Mouse (Mus musculus) hindlimb bud, embryonic 11.5 days (tissue): ENCODE results near the gene Dus2.
"Not testable (repeated sequence)": the region's sequence is repeated elsewhere in the genome, so short reads cannot be mapped to it uniquely, and the experiment has no call there.

ENCODE experiments used
- DNase-seq: peaks from one replicate; pipeline ENCODE4 v3.0.0-alpha.2; 2012; ENCODE audit warnings: low read depth, low spot score; ENCODE audit errors: extremely low spot score

Gene Dus2

GRCm38 (mm10) chr8:105988546-105988945, 2.6 kb upstream of the Dus2 start:
- no peak for DNase-seq

GRCm38 (mm10) chr8:105991546-105991945, 409 bp downstream of the Dus2 start:
- no peak for DNase-seq

GRCm38 (mm10) chr8:105992499-105992898, 1.4 kb downstream of the Dus2 start:
- DNase-seq: no peak

GRCm38 (mm10) chr8:105993226-105993625, 2.1 kb downstream of the Dus2 start:
- no peak for DNase-seq

- DNase-seq: no peak
Measured at GRCm38 (mm10) chr8:105996359-105996758, 5.2 kb downstream of the Dus2 start.

- no peak for DNase-seq
Measured at GRCm38 (mm10) chr8:105998971-105999370, 7.8 kb downstream of the Dus2 start.

GRCm38 (mm10) chr8:106001908-106002307, 10.8 kb downstream of the Dus2 start:
- DNase-seq: no peak

GRCm38 (mm10) chr8:106004538-106005207, 13.5 kb downstream of the Dus2 start:
- no peak for DNase-seq

- DNase-seq: no peak
Measured at GRCm38 (mm10) chr8:106005875-106006274, 14.7 kb downstream of the Dus2 start, which contains the start of gene Dpep2nb. TSS of gene Dpep2nb (minus strand) at chr8:106005975.

- DNase-seq: no peak
Measured at GRCm38 (mm10) chr8:106006413-106006812, 15.3 kb downstream of the Dus2 start.

- DNase-seq: no peak
Measured at GRCm38 (mm10) chr8:106007135-106007534, 16.0 kb downstream of the Dus2 start.

- not testable (repeated sequence) for DNase-seq
Measured at GRCm38 (mm10) chr8:106007891-106008290, 16.8 kb downstream of the Dus2 start.

GRCm38 (mm10) chr8:106010748-106011642, 19.9 kb downstream of the Dus2 start:
- peak; percentile 83 for DNase-seq

- no peak for DNase-seq
Measured at GRCm38 (mm10) chr8:106011643-106011986, 20.5 kb downstream of the Dus2 start, which contains the start of gene Ddx28. TSS of gene Ddx28 (minus strand) at chr8:106011882.

GRCm38 (mm10) chr8:106012203-106012602, 21.1 kb downstream of the Dus2 start:
- DNase-seq: not testable (repeated sequence)

- DNase-seq: no peak
Measured at GRCm38 (mm10) chr8:106016284-106016683, 25.1 kb downstream of the Dus2 start.

- no peak for DNase-seq
Measured at GRCm38 (mm10) chr8:106017130-106017529, 26.0 kb downstream of the Dus2 start.

GRCm38 (mm10) chr8:106018039-106018438, 26.9 kb downstream of the Dus2 start:
- no peak for DNase-seq

GRCm38 (mm10) chr8:106022483-106022882, 31.3 kb downstream of the Dus2 start:
- DNase-seq: peak; percentile 57

- DNase-seq: no peak
Measured at GRCm38 (mm10) chr8:106038721-106039120, 47.6 kb downstream of the Dus2 start.

- DNase-seq: no peak
Measured at GRCm38 (mm10) chr8:106039605-106040004, 48.5 kb downstream of the Dus2 start.

- DNase-seq: no peak
Measured at GRCm38 (mm10) chr8:106040218-106040617, 49.1 kb downstream of the Dus2 start.
